Mouse (Mus musculus): ENCODE data around the gene Ptchd1. TPM values are rescaled to one million over a fixed set of nuclear protein-coding genes. Genes with fewer than 3 reads are reported as not detected.

Gene Ptchd1
- total RNA-seq (2015) (not detected in 2 replicates), total RNA-seq (2017) (0.21 TPM in 1 of 2 replicates, not detected in the other)

GRCm38 (mm10) chrX:155623701-155624281, at the start of gene Ptchd1:
Gene Ptchd1 (minus strand): TSS chrX:155623814.
- ATAC-seq (replicated peaks; ENCODE audit: poor library complexity) = no peak

- no peak for ATAC-seq (replicated peaks; ENCODE audit: poor library complexity)
Measured at GRCm38 (mm10) chrX:155657971-155658370, 34.4 kb upstream of the Ptchd1 start.

GRCm38 (mm10) chrX:155645975-155646374, 22.4 kb upstream of the Ptchd1 start:
- ATAC-seq (replicated peaks; ENCODE audit: poor library complexity) = peak; percentile 97

GRCm38 (mm10) chrX:155643975-155644374, 20.4 kb upstream of the Ptchd1 start:
- peak; percentile 76 for ATAC-seq (replicated peaks; ENCODE audit: poor library complexity)

GRCm38 (mm10) chrX:155625671-155626196, 2.1 kb upstream of the Ptchd1 start:
- no peak for ATAC-seq (replicated peaks; ENCODE audit: poor library complexity)

GRCm38 (mm10) chrX:155624895-155625294, 1.3 kb upstream of the Ptchd1 start:
- ATAC-seq (replicated peaks; ENCODE audit: poor library complexity) = no peak

- ATAC-seq (replicated peaks; ENCODE audit: poor library complexity) = 0 out of 2 replicates have a peak, but pooled peaks have one; percentile 10
Measured at GRCm38 (mm10) chrX:155624341-155624841, 777 bp upstream of the Ptchd1 start, which contains the start of gene Gm15155. Gene Gm15155 (plus strand): TSS chrX:155624741.

GRCm38 (mm10) chrX:155622961-155623599, 534 bp downstream of the Ptchd1 start:
- 0 out of 2 replicates have a peak, but pooled peaks have one; percentile 7 for ATAC-seq (replicated peaks; ENCODE audit: poor library complexity)

GRCm38 (mm10) chrX:155622527-155622926, 1.1 kb downstream of the Ptchd1 start:
- ATAC-seq (replicated peaks; ENCODE audit: poor library complexity) = peak; percentile 66

- no peak for ATAC-seq (replicated peaks; ENCODE audit: poor library complexity)
Measured at GRCm38 (mm10) chrX:155601196-155601595, 22.4 kb downstream of the Ptchd1 start.

GRCm38 (mm10) chrX:155596390-155596789, 27.2 kb downstream of the Ptchd1 start:
- ATAC-seq (replicated peaks; ENCODE audit: poor library complexity) = 0 out of 2 replicates have a peak, but pooled peaks have one; percentile 39

GRCm38 (mm10) chrX:155594685-155595084, 28.9 kb downstream of the Ptchd1 start:
- ATAC-seq (replicated peaks; ENCODE audit: poor library complexity) = no peak

- no peak for ATAC-seq (replicated peaks; ENCODE audit: poor library complexity)
Measured at GRCm38 (mm10) chrX:155592467-155592866, 31.1 kb downstream of the Ptchd1 start.

GRCm38 (mm10) chrX:155591490-155591889, 32.1 kb downstream of the Ptchd1 start:
- ATAC-seq (replicated peaks; ENCODE audit: poor library complexity) = no peak

- peak; percentile 99 for ATAC-seq (replicated peaks; ENCODE audit: poor library complexity)
Measured at GRCm38 (mm10) chrX:155584586-155584985, 39.0 kb downstream of the Ptchd1 start.

- ATAC-seq (replicated peaks; ENCODE audit: poor library complexity) = no peak
Measured at GRCm38 (mm10) chrX:155579791-155580190, 43.8 kb downstream of the Ptchd1 start.

GRCm38 (mm10) chrX:155572396-155572795, 51.2 kb downstream of the Ptchd1 start:
- ATAC-seq (replicated peaks; ENCODE audit: poor library complexity) = no peak

- peak; percentile 83 for ATAC-seq (replicated peaks; ENCODE audit: poor library complexity)
Measured at GRCm38 (mm10) chrX:155543780-155544179, 79.8 kb downstream of the Ptchd1 start.

Data from megakaryocyte progenitor cell, adult 5-6 weeks (primary cell).